Mouse (Mus musculus) forebrain, embryonic 13.5 days (tissue): ENCODE data around the gene Psmd14. TPM values are rescaled to one million over a fixed set of nuclear protein-coding genes. Genes with fewer than 3 reads are reported as not detected.

Source experiments
- ATAC-seq: fragments of 200-750 bp; cut with Nextera tagmentation; 2 replicates; pipeline ENCODE4 v1.8.0; 2017
- H3K27ac ChIP-seq: fragments of 300-500 bp; sonication (generic); 2 replicates; pipeline ENCODE4 v1.5.1; 2015; ENCODE audit warnings: inconsistent platforms, mild to moderate bottlenecking, moderate library complexity
- H3K27me3 ChIP-seq: fragments of 300-500 bp; sonication (generic); 2 replicates; pipeline ENCODE4 v1.6.1; 2015; ENCODE audit warnings: mild to moderate bottlenecking, inconsistent platforms
- H3K36me3 ChIP-seq: fragments of 300-500 bp; sonication (generic); 2 replicates; pipeline ENCODE4 v1.6.1; 2015; ENCODE audit warnings: mild to moderate bottlenecking, inconsistent platforms; ENCODE audit not compliant: poor library complexity, severe bottlenecking
- H3K4me1 ChIP-seq: fragments of 300-500 bp; sonication (generic); 2 replicates; pipeline ENCODE4 v1.6.1; 2015; ENCODE audit warnings: inconsistent platforms
- H3K4me2 ChIP-seq: fragments of 300-500 bp; sonication (generic); 2 replicates; pipeline ENCODE4 v1.6.1; 2015; ENCODE audit warnings: inconsistent platforms, mild to moderate bottlenecking, moderate library complexity
- H3K4me3 ChIP-seq: fragments of 300-500 bp; sonication (generic); 2 replicates; pipeline ENCODE4 v1.5.1; 2015; ENCODE audit warnings: mild to moderate bottlenecking, inconsistent platforms
- H3K9ac ChIP-seq: fragments of 300-500 bp; sonication (generic); 2 replicates; pipeline ENCODE4 v1.6.1; 2015; ENCODE audit warnings: mild to moderate bottlenecking, inconsistent platforms
- H3K9me3 ChIP-seq: fragments of 300-500 bp; sonication (generic); replicated peaks from 2 replicates; pipeline ENCODE4 v1.6.1; 2016; ENCODE audit warnings: inconsistent platforms
- WGBS: fragments of 180-500 bp; shearing (Covaris S2); methylation state at CpG from one replicate; pipeline ENCODE4 v1.1.7; 2015; 5-methylcytosine and 5-hydroxymethylcytosine counted together
- polyA plus RNA-seq: library from polyadenylated mRNA; unstranded; fragments of >200 nt; fragmentation: Nextera tagmentation; extraction: Ambion mirVana; gene quantifications from 2 replicates; pipeline ENCODE4 v1.2.1, GENCODE M21; 2015

The Psmd14 gene
- polyA plus RNA-seq, 1 experiment from 2014 or later, result 297 TPM

GRCm38 (mm10) chr2:61765526-61765925 lies 54.0 kb downstream of the Psmd14 start:
- Histone ChIP-seq H3K4me2 (no peak overlapping the region), H3K27ac (peak overlapping the region; percentile 80), H3K9me3 (no peaks in the 10 kb centered on the region), H3K27me3 (no peaks in the 10 kb centered on the region), H3K4me1 (peaks cover 14% of the 10 kb centered on the region), H3K36me3 (no peaks in the 10 kb centered on the region), H3K9ac (no peak overlapping the region), H3K4me3 (no peak overlapping the region)
- WGBS, result 15% methylated on average over 4 of the region's 4 CpGs
- ATAC-seq, result peak; percentile 73

- no peak for ATAC-seq
- Histone ChIP-seq H3K4me3 (no peak overlapping the region), H3K27me3 (no peaks in the 10 kb centered on the region), H3K4me1 (no peaks in the 10 kb centered on the region), H3K9me3 (no peaks in the 10 kb centered on the region), H3K9ac (no peak overlapping the region), H3K4me2 (no peak overlapping the region), H3K36me3 (peaks cover 12% of the 10 kb centered on the region), H3K27ac (no peak overlapping the region)
Measured at GRCm38 (mm10) chr2:61780794-61781193, 69.3 kb downstream of the Psmd14 start.

GRCm38 (mm10) chr2:61794960-61795359 lies 83.5 kb downstream of the Psmd14 start:
- ATAC-seq, result peak; percentile 52; the same call in 1 of the 2 replicates
- 71% methylated on average over 5 of the region's 5 CpGs for WGBS
- Histone ChIP-seq H3K27me3 (no peaks in the 10 kb centered on the region), H3K9ac (no peak overlapping the region), H3K4me2 (no peak overlapping the region), H3K27ac (peak overlapping the region; percentile 25; the same call in 1 of the 2 replicates), H3K4me1 (0 out of 2 replicates have a peak, but pooled peaks cover 3% of the 10 kb centered on the region), H3K36me3 (no peaks in the 10 kb centered on the region), H3K9me3 (no peaks in the 10 kb centered on the region), H3K4me3 (no peak overlapping the region)

- no peak for ATAC-seq
- Histone ChIP-seq H3K9me3 (no peaks in the 10 kb centered on the region), H3K4me1 (peaks cover 9% of the 10 kb centered on the region), H3K4me3 (no peak overlapping the region), H3K27me3 (peaks cover 16% of the 10 kb centered on the region), H3K36me3 (no peaks in the 10 kb centered on the region), H3K4me2 (no peak overlapping the region), H3K27ac (no peak overlapping the region), H3K9ac (no peak overlapping the region)
- 85% methylated on average over 1 of the region's 1 CpGs for WGBS
Measured at GRCm38 (mm10) chr2:61798048-61798447, 86.6 kb downstream of the Psmd14 start.

GRCm38 (mm10) chr2:61802656-61803251 lies 91.3 kb downstream of the Psmd14 start, which contains the start of gene Tbr1:
TSS of gene Tbr1 (plus strand) at chr2:61802930.
- peak; percentile 31 for ATAC-seq
- WGBS, result 5% methylated on average over 11 of the region's 11 CpGs
- Histone ChIP-seq H3K9me3 (no peaks in the 10 kb centered on the region), H3K27me3 (peaks cover 45% of the 10 kb centered on the region), H3K4me1 (peaks cover 33% of the 10 kb centered on the region), H3K4me2 (peak within 1 kb of the TSS; percentile 49), H3K36me3 (no peaks in the 10 kb centered on the region), H3K4me3 (peak within 1 kb of the TSS; percentile 54), H3K27ac (peak within 1 kb of the TSS; percentile 97), H3K9ac (peak within 1 kb of the TSS; percentile 51)

- H3K4me2 ChIP-seq, result peak overlapping the region; percentile 49
- H3K4me1 ChIP-seq, result peaks cover 33% of the 10 kb centered on the region
- H3K36me3 ChIP-seq, result no peaks in the 10 kb centered on the region
- peak; percentile 28 for ATAC-seq
- H3K4me3 ChIP-seq, result peak overlapping the region; percentile 54
- no peaks in the 10 kb centered on the region for H3K9me3 ChIP-seq
- H3K9ac ChIP-seq, result peak overlapping the region; percentile 41
- 3% methylated on average over 29 of the region's 29 CpGs for WGBS
- H3K27me3 ChIP-seq, result peaks cover 48% of the 10 kb centered on the region
- peak overlapping the region; percentile 97 for H3K27ac ChIP-seq
Measured at GRCm38 (mm10) chr2:61803443-61804367, 92.2 kb downstream of the Psmd14 start.

- Histone ChIP-seq H3K9me3 (no peaks in the 10 kb centered on the region), H3K4me2 (peak overlapping the region; percentile 49), H3K27me3 (peaks cover 55% of the 10 kb centered on the region), H3K27ac (peak overlapping the region; percentile 97), H3K9ac (peak overlapping the region; percentile 84), H3K4me3 (peak overlapping the region; percentile 54), H3K36me3 (no peaks in the 10 kb centered on the region), H3K4me1 (peaks cover 33% of the 10 kb centered on the region)
- WGBS, result 1% methylated on average over 10 of the region's 10 CpGs
- peak; percentile 57 for ATAC-seq
Measured at GRCm38 (mm10) chr2:61804382-61804840, 92.9 kb downstream of the Psmd14 start.

- peak; percentile 17 for ATAC-seq
- Histone ChIP-seq H3K9ac (peak overlapping the region; percentile 84), H3K27ac (peak overlapping the region; percentile 97), H3K4me3 (peak overlapping the region; percentile 54), H3K4me1 (peaks cover 33% of the 10 kb centered on the region), H3K4me2 (peak overlapping the region; percentile 49), H3K9me3 (no peaks in the 10 kb centered on the region), H3K27me3 (peaks cover 61% of the 10 kb centered on the region), H3K36me3 (no peaks in the 10 kb centered on the region)
- under 1% methylated on average over 39 of the region's 39 CpGs for WGBS
Measured at GRCm38 (mm10) chr2:61804841-61805540, 93.5 kb downstream of the Psmd14 start.

GRCm38 (mm10) chr2:61805541-61806345 lies 94.2 kb downstream of the Psmd14 start:
- H3K4me2 ChIP-seq, result peak overlapping the region; percentile 49
- ATAC-seq, result peak; percentile 11; the same call in 1 of the 2 replicates
- WGBS, result under 1% methylated on average over 38 of the region's 39 CpGs
- peak overlapping the region; percentile 84 for H3K9ac ChIP-seq
- peaks cover 68% of the 10 kb centered on the region for H3K27me3 ChIP-seq
- H3K4me1 ChIP-seq, result peaks cover 33% of the 10 kb centered on the region
- H3K27ac ChIP-seq, result peak overlapping the region; percentile 97
- no peaks in the 10 kb centered on the region for H3K36me3 ChIP-seq
- peak overlapping the region; percentile 54 for H3K4me3 ChIP-seq
- no peaks in the 10 kb centered on the region for H3K9me3 ChIP-seq

- Histone ChIP-seq H3K4me3 (peak overlapping the region; percentile 54), H3K27ac (peak overlapping the region; percentile 97), H3K27me3 (peaks cover 75% of the 10 kb centered on the region), H3K36me3 (no peaks in the 10 kb centered on the region), H3K4me1 (peaks cover 34% of the 10 kb centered on the region), H3K9ac (peak overlapping the region; percentile 84), H3K4me2 (peak overlapping the region; percentile 49), H3K9me3 (no peaks in the 10 kb centered on the region)
- WGBS, result 9% methylated on average over 3 of the region's 3 CpGs
- ATAC-seq, result no peak
Measured at GRCm38 (mm10) chr2:61806346-61806825, 94.9 kb downstream of the Psmd14 start.

GRCm38 (mm10) chr2:61807151-61807550 lies 95.7 kb downstream of the Psmd14 start:
- WGBS, result 0% methylated on average over 22 of the region's 22 CpGs
- H3K27ac ChIP-seq, result peak overlapping the region; percentile 97
- H3K36me3 ChIP-seq, result no peaks in the 10 kb centered on the region
- peak overlapping the region; percentile 49 for H3K4me2 ChIP-seq
- peak; percentile 22 for ATAC-seq
- H3K4me3 ChIP-seq, result peak overlapping the region; percentile 54
- peaks cover 76% of the 10 kb centered on the region for H3K27me3 ChIP-seq
- peaks cover 41% of the 10 kb centered on the region for H3K4me1 ChIP-seq
- H3K9ac ChIP-seq, result peak overlapping the region; percentile 84
- no peaks in the 10 kb centered on the region for H3K9me3 ChIP-seq
